Mouse (Mus musculus): ENCODE data around the gene Fmo1. TPM values are rescaled to one million over a fixed set of nuclear protein-coding genes. Genes with fewer than 3 reads are reported as not detected.
"Not testable (repeated sequence)": the region's sequence is repeated elsewhere in the genome, so short reads cannot be mapped to it uniquely, and the experiment has no call there.

Fmo1 gene
- polyA plus RNA-seq, 1 experiment from 2014 or later = 12.4 TPM

DNA sequence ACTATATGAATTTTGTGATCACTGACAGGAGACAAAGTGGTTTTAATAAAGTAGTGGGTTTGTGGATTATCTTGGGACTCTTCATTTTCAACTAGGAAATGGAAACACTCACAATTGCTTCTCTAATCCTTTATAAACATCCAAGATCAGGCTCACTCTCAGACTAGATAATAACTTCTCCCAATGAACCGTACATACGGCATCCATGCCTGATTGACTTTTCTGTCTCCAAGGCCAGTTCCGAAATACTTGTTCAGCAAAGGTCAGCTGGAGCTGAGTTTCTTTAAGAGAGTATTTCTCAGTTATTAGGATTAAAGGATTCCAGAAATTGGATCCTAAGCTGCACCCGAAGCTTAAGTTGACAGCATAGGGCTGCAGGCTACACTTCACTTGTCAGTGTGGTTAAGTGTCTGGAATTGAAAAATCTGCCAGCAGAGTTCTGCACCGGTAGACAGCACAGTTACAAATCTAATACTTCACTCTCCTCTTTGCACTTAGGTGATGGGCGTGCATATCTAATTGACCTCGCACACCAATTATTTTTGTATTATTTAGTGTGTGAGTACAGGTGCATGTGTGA is 82.7 kb downstream of the Fmo1 start:
- 67% methylated on average over 7 of the region's 7 CpGs for WGBS
- no peaks in the 10 kb centered on the region for H3K36me3 ChIP-seq (ENCODE audit: control insufficient read depth, insufficient read depth)
- H3K4me3 ChIP-seq (ENCODE audit: low read length) = no peak overlapping the region
- no peak overlapping the region for H3K4me2 ChIP-seq (ENCODE audit: low read depth, low read length)
- no peak overlapping the region for H3K9ac ChIP-seq (ENCODE audit: low read length)
- no peaks in the 10 kb centered on the region for H3K4me1 ChIP-seq (ENCODE audit: control insufficient read depth, insufficient read depth, low read length)
- H3K9me3 ChIP-seq (replicated peaks; ENCODE audit: control insufficient read depth, low read length) = no peaks in the 10 kb centered on the region
- no peak overlapping the region for H3K27ac ChIP-seq (ENCODE audit: low read length)
- H3K27me3 ChIP-seq (ENCODE audit: control insufficient read depth, insufficient read depth, low read length) = no peaks in the 10 kb centered on the region
- no peak for ATAC-seq (replicated peaks; ENCODE audit: extremely low read depth, insufficient read depth, low FRiP score)

GRCm38 (mm10) chr1:162781035-162781434 is 85.4 kb downstream of the Fmo1 start:
- not testable (repeated sequence) for H3K4me1 ChIP-seq (ENCODE audit: control insufficient read depth, insufficient read depth, low read length); H3K4me2 ChIP-seq (ENCODE audit: low read depth, low read length); H3K27me3 ChIP-seq (ENCODE audit: control insufficient read depth, insufficient read depth, low read length); H3K9ac ChIP-seq (ENCODE audit: low read length); H3K27ac ChIP-seq (ENCODE audit: low read length); H3K36me3 ChIP-seq (ENCODE audit: control insufficient read depth, insufficient read depth); H3K9me3 ChIP-seq (replicated peaks; ENCODE audit: control insufficient read depth, low read length); H3K4me3 ChIP-seq (ENCODE audit: low read length); ATAC-seq (replicated peaks; ENCODE audit: extremely low read depth, insufficient read depth, low FRiP score)
- 88% methylated on average over 2 of the region's 2 CpGs for WGBS

Other genes starting within 250 kb of the Fmo1 start
- gene Myoc, start 227.5 kb downstream of the Fmo1 start, polyA plus RNA-seq (2015; fragmentation: Nextera tagmentation; extraction: Ambion mirVana) = 0.07 TPM in 1 of 2 replicates, not detected in the other
- not detected in 2 replicates for gene Myocos, start 208.4 kb downstream of the Fmo1 start, polyA plus RNA-seq (2015; fragmentation: Nextera tagmentation; extraction: Ambion mirVana)
- 74.7 and 81.5 TPM in 2 replicates for gene Prrc2c, start 126.1 kb downstream of the Fmo1 start, polyA plus RNA-seq (2015; fragmentation: Nextera tagmentation; extraction: Ambion mirVana)
- gene Fmo4, start 52.6 kb downstream of the Fmo1 start, polyA plus RNA-seq (2015; fragmentation: Nextera tagmentation; extraction: Ambion mirVana) = 0.30 and 0.37 TPM in 2 replicates
- 6.4 and 9.9 TPM in 2 replicates for gene Fmo2, start 32.1 kb upstream of the Fmo1 start, polyA plus RNA-seq (2015; fragmentation: Nextera tagmentation; extraction: Ambion mirVana)
- 0.07 TPM in 1 of 2 replicates, not detected in the other for gene Fmo6, start 70.9 kb upstream of the Fmo1 start, polyA plus RNA-seq (2015; fragmentation: Nextera tagmentation; extraction: Ambion mirVana)
- 0.11 TPM in 1 of 2 replicates, not detected in the other for gene Fmo3, start 117.9 kb upstream of the Fmo1 start, polyA plus RNA-seq (2015; fragmentation: Nextera tagmentation; extraction: Ambion mirVana)
- not detected in 2 replicates for gene Mroh9, start 219.1 kb upstream of the Fmo1 start, polyA plus RNA-seq (2015; fragmentation: Nextera tagmentation; extraction: Ambion mirVana)